Mouse (Mus musculus) spleen, postnatal 4 days (tissue): ENCODE results near the gene Ogg1.
A peak's percentile ranks its signal among the peaks of the same experiment; 100 is the strongest.

Source experiments
- DNase-seq, 2 experiments: peaks; one replicate each; pipeline ENCODE4 v3.0.0; 2022; ENCODE audit warnings: low spot score in 2 of 2

The Ogg1 gene

GRCm38 (mm10) chr6:113370194-113370929 is 43.6 kb downstream of the Ogg1 start:
- no peak for DNase-seq

DNA sequence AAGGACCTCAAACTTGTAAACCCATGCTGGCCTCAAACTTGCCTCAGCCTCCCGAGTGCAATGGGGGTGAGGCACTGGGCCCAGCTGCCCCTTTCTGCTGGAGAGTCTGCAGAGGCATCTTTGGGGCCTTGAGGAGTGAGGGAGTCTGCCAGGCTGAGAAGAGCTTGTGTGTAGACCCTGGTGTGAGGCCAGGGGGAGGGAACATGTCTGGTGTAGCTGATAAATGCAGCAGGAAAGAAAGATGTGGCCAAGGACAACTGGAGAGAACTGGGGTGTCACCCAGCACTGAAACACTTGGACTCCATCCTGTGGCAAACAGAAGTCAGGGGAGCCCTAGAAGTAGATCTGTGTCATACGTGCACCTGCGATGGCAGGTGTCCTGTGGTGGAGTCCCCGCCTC is 46.7 kb downstream of the Ogg1 start:
- DNase-seq: peak in 1 of 2 experiments; percentile 28

DNA sequence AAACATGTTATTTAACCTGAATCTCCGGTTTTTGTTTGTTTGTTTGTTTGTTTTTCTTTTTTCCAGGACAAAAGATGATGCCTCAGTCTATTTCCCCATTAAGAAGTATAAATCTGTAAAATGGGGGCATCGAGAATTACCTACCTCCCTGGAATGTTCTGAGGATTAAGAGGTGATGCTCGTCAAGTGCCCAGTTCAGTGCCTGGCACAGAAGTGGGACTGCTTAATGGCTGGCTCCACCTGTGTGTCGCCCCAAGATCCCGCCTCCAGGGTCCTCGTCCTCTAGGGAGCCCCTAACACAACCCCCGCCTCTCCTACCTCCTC is 50.4 kb downstream of the Ogg1 start:
- no peak for DNase-seq

- DNase-seq: peak; percentile 92 to 96
Measured at GRCm38 (mm10) chr6:113377496-113378385, 51.0 kb downstream of the Ogg1 start, which contains the start of the genes Tada3 and Arpc4. TSS of gene Tada3 (minus strand) at chr6:113377883. TSS of gene Arpc4 (plus strand) at chr6:113378115.

- DNase-seq: no peak
Measured at GRCm38 (mm10) chr6:113379246-113379645, 52.5 kb downstream of the Ogg1 start.

DNA sequence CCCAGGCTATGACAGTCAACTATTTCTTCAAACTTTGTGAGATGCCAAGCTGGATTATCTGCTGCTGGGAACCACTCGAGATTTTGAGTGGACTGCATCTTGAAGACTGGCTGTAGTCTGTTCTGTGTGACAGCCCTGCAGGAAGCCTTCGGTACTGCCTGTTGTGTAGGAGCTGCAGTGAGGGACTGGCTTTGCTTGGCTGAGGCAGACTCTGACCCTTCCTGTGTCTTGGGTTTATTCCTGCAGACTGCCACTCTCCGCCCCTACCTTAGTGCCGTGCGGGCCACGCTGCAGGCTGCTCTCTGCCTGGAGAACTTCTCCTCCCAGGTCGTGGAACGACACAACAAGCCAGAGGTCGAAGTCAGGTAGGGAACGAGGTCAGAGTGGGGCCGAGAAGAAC is 53.7 kb downstream of the Ogg1 start:
- no peak for DNase-seq

DNA sequence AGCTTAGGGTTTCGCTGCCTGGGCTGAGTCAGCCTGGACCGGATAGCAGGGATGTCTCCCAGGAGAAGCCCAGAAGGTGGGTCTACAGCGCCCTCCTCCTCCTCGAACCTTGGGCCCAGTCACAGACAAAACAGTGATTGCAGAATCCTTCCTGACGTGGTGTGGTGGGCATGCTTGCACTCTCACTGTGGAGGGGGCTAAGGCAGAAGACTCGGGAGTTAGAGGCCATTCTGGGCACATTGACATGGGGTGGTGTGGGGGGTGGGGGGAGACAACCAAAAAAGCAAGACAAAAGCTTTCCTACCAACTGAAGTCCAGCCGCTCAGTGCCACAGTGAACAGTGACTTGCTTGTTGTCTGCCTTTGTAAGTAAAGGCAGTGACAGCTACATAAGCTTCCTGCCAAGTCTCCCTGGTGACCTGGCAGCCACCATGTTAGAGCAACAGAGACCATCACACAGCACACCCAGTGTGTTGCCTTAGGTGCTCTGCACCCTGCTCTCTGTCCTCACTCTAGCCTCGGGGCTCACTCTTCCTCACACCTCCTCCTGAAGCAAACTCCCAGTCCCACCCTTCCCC is 57.7 kb downstream of the Ogg1 start:
- DNase-seq: no peak
